Mouse (Mus musculus) megakaryocyte progenitor cell, adult 5-6 weeks (primary cell): Measurements from ENCODE around the gene 3110040M04Rik. TPM values are rescaled to one million over a fixed set of nuclear protein-coding genes. Genes with fewer than 3 reads are reported as not detected.
A peak's percentile ranks its signal among the peaks of the same experiment; 100 is the strongest.
"Not testable (repeated sequence)": the region's sequence is repeated elsewhere in the genome, so short reads cannot be mapped to it uniquely, and the experiment has no call there.

Experiments
- ATAC-seq: replicated peaks from 2 replicates; pipeline ENCODE4 v1.8.0; 2016; ENCODE audit warnings: mild to moderate bottlenecking, moderate TSS enrichment, inconsistent platforms; ENCODE audit not compliant: poor library complexity
- total RNA-seq, 2 experiments: library from RNA; stranded (forward) in 1 of 2; stranded (reverse) in 1 of 2; fragments of 157-497, 149-512 nt in 1 of 2; fragments of 200-1000 nt in 1 of 2; gene quantifications; 2 replicates each; pipeline versions ENCODE4 v1.2.3 to v1.2.4; 2015 to 2017

Gene 3110040M04Rik
- total RNA-seq, 2 experiments from 2014 or later, result not detected

- ATAC-seq, result no peak
Measured at GRCm38 (mm10) chr1:151188469-151188868, 15.5 kb upstream of the 3110040M04Rik start.

GRCm38 (mm10) chr1:151192075-151192474 lies 11.8 kb upstream of the 3110040M04Rik start, which contains the start of gene Gm8947:
Gene Gm8947 (plus strand): TSS chr1:151192376.
- peak; percentile 70 for ATAC-seq

- ATAC-seq, result not testable (repeated sequence)
Measured at GRCm38 (mm10) chr1:151192739-151193138, 11.2 kb upstream of the 3110040M04Rik start.

- not testable (repeated sequence) for ATAC-seq
Measured at GRCm38 (mm10) chr1:151195986-151196385, 7.9 kb upstream of the 3110040M04Rik start.

GRCm38 (mm10) chr1:151196690-151197089 lies 7.2 kb upstream of the 3110040M04Rik start:
- ATAC-seq, result peak; percentile 31

GRCm38 (mm10) chr1:151198120-151198519 lies 5.8 kb upstream of the 3110040M04Rik start, which contains the start of gene Gm47995:
Gene Gm47995 (plus strand): TSS chr1:151198448.
- ATAC-seq, result peak; percentile 61

GRCm38 (mm10) chr1:151200620-151201019 lies 3.3 kb upstream of the 3110040M04Rik start:
- ATAC-seq, result not testable (repeated sequence)

GRCm38 (mm10) chr1:151202771-151203170 lies 1.1 kb upstream of the 3110040M04Rik start:
- peak; percentile 69 for ATAC-seq

- peak; percentile 75 for ATAC-seq
Measured at GRCm38 (mm10) chr1:151208493-151208892, 4.6 kb downstream of the 3110040M04Rik start.

GRCm38 (mm10) chr1:151208944-151209343 lies 5.0 kb downstream of the 3110040M04Rik start:
- ATAC-seq, result not testable (repeated sequence)

- ATAC-seq, result peak; percentile 65
Measured at GRCm38 (mm10) chr1:151209824-151210355, 6.0 kb downstream of the 3110040M04Rik start, which contains the start of gene Gm47996. Gene Gm47996 (plus strand): TSS chr1:151210131.

- ATAC-seq, result not testable (repeated sequence)
Measured at GRCm38 (mm10) chr1:151211666-151212065, 7.7 kb downstream of the 3110040M04Rik start.

- ATAC-seq, result peak; percentile 60
Measured at GRCm38 (mm10) chr1:151214862-151215261, 10.9 kb downstream of the 3110040M04Rik start.

- no peak for ATAC-seq
Measured at GRCm38 (mm10) chr1:151215985-151216384, 12.1 kb downstream of the 3110040M04Rik start.

GRCm38 (mm10) chr1:151216417-151216816 lies 12.5 kb downstream of the 3110040M04Rik start:
- no peak for ATAC-seq

GRCm38 (mm10) chr1:151219045-151219444 lies 15.1 kb downstream of the 3110040M04Rik start:
- peak; percentile 54; the same call in 1 of the 2 replicates for ATAC-seq

GRCm38 (mm10) chr1:151220098-151220497 lies 16.2 kb downstream of the 3110040M04Rik start:
- no peak for ATAC-seq

- peak; percentile 39; the same call in 1 of the 2 replicates for ATAC-seq
Measured at GRCm38 (mm10) chr1:151222561-151223267, 18.8 kb downstream of the 3110040M04Rik start.

- ATAC-seq, result no peak
Measured at GRCm38 (mm10) chr1:151223377-151223776, 19.5 kb downstream of the 3110040M04Rik start.

- ATAC-seq, result no peak
Measured at GRCm38 (mm10) chr1:151224536-151224935, 20.6 kb downstream of the 3110040M04Rik start.

- ATAC-seq, result no peak
Measured at GRCm38 (mm10) chr1:151227506-151227905, 23.6 kb downstream of the 3110040M04Rik start.
